Mouse (Mus musculus): Measurements from ENCODE around the gene Dpy30.

Gene Dpy30

DNA sequence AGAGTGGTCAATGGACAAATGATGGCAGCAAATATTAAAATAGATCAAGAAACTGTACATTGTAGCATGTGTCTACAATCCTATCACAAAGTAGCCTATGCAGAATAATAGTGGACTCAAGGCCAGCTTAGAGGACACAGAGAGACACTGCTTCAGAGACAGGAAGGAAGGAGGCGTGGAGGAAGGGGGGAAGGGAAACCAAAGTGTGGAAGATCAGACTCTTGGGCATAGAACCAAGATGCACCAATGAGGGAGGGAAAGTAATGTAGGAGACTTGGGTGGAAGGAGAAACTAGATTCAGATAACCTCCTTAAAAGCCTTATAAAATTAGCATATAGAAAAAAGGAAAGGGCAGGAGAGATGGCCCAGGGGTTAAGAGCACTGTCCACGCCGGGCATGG is 61.3 kb downstream of the Dpy30 start:
- DNase-seq, result no peak
